Mouse (Mus musculus) limb, embryonic 14.5 days (tissue): ENCODE data around the gene Fam117b. TPM values are rescaled to one million over a fixed set of nuclear protein-coding genes. Genes with fewer than 3 reads are reported as not detected.

Experiments used
- ATAC-seq: fragments of 200-750 bp; cut with Nextera tagmentation; 2 replicates; pipeline ENCODE4 v1.8.0; 2017; ENCODE audit warnings: low read depth, moderate number of reproducible peaks, moderate TSS enrichment; ENCODE audit not compliant: low FRiP score
- DNase-seq: peaks from one replicate; pipeline ENCODE4 v3.0.0-alpha.2; 2015; ENCODE audit warnings: low spot score
- H3K27ac ChIP-seq: fragments of 300-500 bp; sonication (generic); replicated peaks from 2 replicates; pipeline ENCODE4 v1.5.1; 2014; ENCODE audit warnings: low read depth, mild to moderate bottlenecking, low read length, moderate library complexity, mixed read lengths
- H3K27me3 ChIP-seq: fragments of 300-500 bp; sonication (generic); 2 replicates; pipeline ENCODE4 v1.6.1; 2014; ENCODE audit warnings: low read length, mixed read lengths; ENCODE audit not compliant: control insufficient read depth, insufficient read depth
- H3K36me3 ChIP-seq: fragments of 300-500 bp; sonication (generic); 2 replicates; pipeline ENCODE4 v1.6.1; 2014; ENCODE audit warnings: mild to moderate bottlenecking, low read length, moderate library complexity, mixed read lengths; ENCODE audit not compliant: control insufficient read depth, insufficient read depth
- H3K4me1 ChIP-seq: fragments of 300-500 bp; sonication (generic); 2 replicates; pipeline ENCODE4 v1.6.1; 2014; ENCODE audit warnings: antibody characterized with exemption, low read length, mixed read lengths; ENCODE audit not compliant: control insufficient read depth, insufficient read depth
- H3K4me2 ChIP-seq: fragments of 300-500 bp; sonication (generic); replicated peaks from 2 replicates; pipeline ENCODE4 v1.6.1; 2014; ENCODE audit warnings: low read depth, mild to moderate bottlenecking, low read length, moderate library complexity; ENCODE audit not compliant: severe bottlenecking
- H3K4me3 ChIP-seq: fragments of 300-500 bp; sonication (generic); replicated peaks from 2 replicates; pipeline ENCODE4 v1.5.1; 2014; ENCODE audit warnings: low read length
- H3K9ac ChIP-seq: fragments of 300-500 bp; sonication (generic); 2 replicates; pipeline ENCODE4 v1.6.1; 2014; ENCODE audit warnings: mild to moderate bottlenecking, low read depth, low read length, moderate library complexity; ENCODE audit not compliant: severe bottlenecking
- H3K9me3 ChIP-seq: fragments of 300-500 bp; sonication (generic); 2 replicates; pipeline ENCODE4 v1.6.1; 2016; ENCODE audit warnings: low read length; ENCODE audit not compliant: control insufficient read depth
- POLR2A ChIP-seq: fragments of 200-500 bp; IDR thresholded peaks from 2 replicates; pipeline ENCODE4 v1.8.0; 2012; ENCODE audit warnings: inconsistent platforms, mild to moderate bottlenecking, moderate library complexity, borderline replicate concordance; ENCODE audit not compliant: insufficient read depth, insufficient read length; ENCODE audit errors: extremely low read depth
- WGBS: fragments of 180-500 bp; shearing (Covaris S2); extraction: QIAGEN DNeasy Blood & Tissue Kit; methylation state at CpG from one replicate; pipeline ENCODE4 v1.1.7; 2014; 5-methylcytosine and 5-hydroxymethylcytosine counted together
- polyA plus RNA-seq, 2 experiments: library from polyadenylated mRNA; depleted of rRNA in 1 of 2; stranded (reverse) in 1 of 2; unstranded in 1 of 2; fragments of >200 nt; fragmentation: Nextera tagmentation in 1 of 2; extraction: Ambion mirVana in 1 of 2; gene quantifications; 2 replicates each; pipeline versions ENCODE4 v1.2.1 to v1.2.3; 2012 to 2014

Gene Fam117b
- polyA plus RNA-seq, 2 experiments, result 12.3 to 12.4 TPM

DNA sequence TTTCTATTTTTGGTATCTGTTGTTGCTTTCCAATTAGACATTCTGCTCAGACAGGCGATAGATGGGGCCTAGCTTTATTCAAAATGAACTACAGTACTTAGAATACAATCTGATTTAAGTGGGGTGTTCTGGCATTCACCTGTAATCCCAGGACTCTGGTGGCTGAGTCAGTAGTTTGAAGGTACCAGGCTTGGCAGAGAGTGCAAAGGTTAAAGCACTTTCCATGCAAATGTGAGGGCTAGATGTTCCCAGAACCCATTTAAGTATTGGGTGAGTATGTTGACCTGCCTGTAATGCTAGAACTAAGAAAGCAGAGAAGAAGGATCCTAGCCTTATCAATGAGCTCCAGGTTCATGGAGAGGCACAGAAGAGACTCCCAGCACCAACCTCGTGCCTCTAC, 6.9 kb upstream of the Fam117b start:
- no peak for TF ChIP-seq POLR2A
- Histone ChIP-seq H3K27ac (no peak overlapping the region), H3K9ac (no peak overlapping the region), H3K27me3 (no peaks in the 10 kb centered on the region), H3K4me3 (no peak overlapping the region), H3K9me3 (no peaks in the 10 kb centered on the region), H3K4me1 (no peaks in the 10 kb centered on the region), H3K36me3 (no peaks in the 10 kb centered on the region), H3K4me2 (no peak overlapping the region)
- WGBS, result 80% methylated on average over 2 of the region's 2 CpGs
- ATAC-seq (no peak), DNase-seq (no peak)

DNA sequence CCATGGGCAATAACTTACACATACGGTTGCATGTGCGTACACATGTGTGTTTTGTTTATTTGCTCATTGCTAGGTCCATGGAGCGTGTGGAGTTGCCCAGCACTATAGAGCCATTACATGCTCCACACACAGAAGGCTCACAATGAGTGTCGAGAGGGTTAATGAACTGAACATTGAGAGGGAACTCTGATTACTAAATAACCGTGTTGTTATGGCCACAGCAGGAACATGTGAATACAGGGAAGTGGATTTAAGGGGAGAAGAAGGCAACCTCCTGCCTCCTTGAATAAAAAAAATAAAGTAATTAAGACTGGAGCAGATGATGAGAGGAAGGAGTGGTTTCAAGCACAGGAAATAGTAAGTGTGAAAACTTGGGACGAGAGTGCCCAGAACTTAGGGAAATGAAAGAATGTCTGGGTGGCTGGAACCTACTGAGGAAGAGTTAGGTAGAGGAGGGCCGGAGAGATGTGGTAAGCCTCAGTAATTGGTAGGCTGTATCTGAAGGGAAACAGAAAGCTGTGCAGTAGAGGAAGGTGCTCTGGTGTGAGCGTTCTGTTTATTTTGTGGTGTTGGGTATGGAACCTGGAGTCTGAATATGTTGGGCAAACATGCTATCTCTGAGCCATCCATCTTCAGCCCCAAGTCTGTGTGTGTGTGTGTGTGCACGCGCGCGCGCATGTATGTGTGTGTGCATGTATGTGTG, 5.8 kb upstream of the Fam117b start:
- no peak for DNase-seq
- WGBS, result 85% methylated on average over 13 of the region's 13 CpGs

DNA sequence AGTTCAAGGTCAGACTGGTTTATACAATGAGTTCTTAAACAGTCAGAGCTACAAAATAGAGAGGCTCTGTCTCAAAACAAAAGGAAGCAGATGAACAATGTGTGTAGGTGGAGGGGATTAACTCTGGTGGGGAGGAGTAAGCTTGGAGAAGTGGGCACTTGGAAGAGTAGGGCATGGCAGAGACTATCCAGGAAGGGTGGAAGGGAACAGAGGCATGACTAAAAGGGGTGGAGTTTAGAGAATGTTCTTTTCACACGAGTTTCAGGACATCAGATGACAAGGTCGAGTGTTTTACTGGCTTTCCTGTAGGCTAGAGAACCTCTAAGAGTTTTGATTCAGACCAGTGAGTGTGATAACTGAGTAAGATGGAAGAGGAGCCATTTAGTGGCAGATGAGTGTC, 5.1 kb upstream of the Fam117b start:
- DNase-seq (no peak), ATAC-seq (no peak)
- no peak overlapping the region for H3K27ac ChIP-seq
- H3K36me3 ChIP-seq, result no peaks in the 10 kb centered on the region
- H3K4me1 ChIP-seq, result no peaks in the 10 kb centered on the region
- no peaks in the 10 kb centered on the region for H3K27me3 ChIP-seq
- no peaks in the 10 kb centered on the region for H3K9me3 ChIP-seq
- no peak overlapping the region for H3K4me3 ChIP-seq
- 40% methylated on average over 2 of the region's 2 CpGs for WGBS
- H3K9ac ChIP-seq, result no peak overlapping the region
- no peak overlapping the region for H3K4me2 ChIP-seq
- TF ChIP-seq POLR2A, result no peak

More for the DNA sequence above, 5.8 kb upstream of the Fam117b start:
- no peak for ATAC-seq
- Histone ChIP-seq H3K4me2 (no peak overlapping the region), H3K4me3 (no peak overlapping the region), H3K36me3 (no peaks in the 10 kb centered on the region), H3K27me3 (no peaks in the 10 kb centered on the region), H3K27ac (no peak overlapping the region), H3K9me3 (no peaks in the 10 kb centered on the region), H3K4me1 (no peaks in the 10 kb centered on the region), H3K9ac (no peak overlapping the region)
- no peak for TF ChIP-seq POLR2A

DNA sequence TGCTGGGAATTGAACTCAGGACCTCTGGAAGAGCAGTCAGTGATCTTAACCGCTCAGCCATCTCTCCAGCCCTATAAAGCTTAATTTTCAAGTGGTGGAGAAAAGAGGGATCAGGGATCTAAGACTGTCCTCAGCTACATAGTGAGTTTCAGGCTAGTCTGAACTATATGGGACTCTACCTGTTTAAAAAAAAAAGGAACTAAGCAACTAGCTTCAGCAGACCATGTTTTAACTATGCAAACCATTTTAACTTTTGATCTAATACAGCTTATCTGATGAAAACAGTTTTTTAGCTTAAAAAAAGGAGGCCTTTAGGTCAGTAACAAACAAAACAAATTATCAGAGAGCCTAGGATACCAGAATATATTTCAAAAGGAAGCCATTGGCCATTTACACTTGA, 1.9 kb upstream of the Fam117b start:
- H3K27me3 ChIP-seq, result no peaks in the 10 kb centered on the region
- H3K9me3 ChIP-seq, result no peaks in the 10 kb centered on the region
- ATAC-seq (no peak), DNase-seq (no peak)
- peaks cover 19% of the 10 kb centered on the region for H3K4me1 ChIP-seq
- 77% methylated on average over 1 of the region's 1 CpGs for WGBS
- no peak overlapping the region for H3K9ac ChIP-seq
- H3K4me2 ChIP-seq, result no peak overlapping the region
- no peak overlapping the region for H3K4me3 ChIP-seq
- no peaks in the 10 kb centered on the region for H3K36me3 ChIP-seq
- no peak overlapping the region for H3K27ac ChIP-seq
- TF ChIP-seq POLR2A, result no peak

DNA sequence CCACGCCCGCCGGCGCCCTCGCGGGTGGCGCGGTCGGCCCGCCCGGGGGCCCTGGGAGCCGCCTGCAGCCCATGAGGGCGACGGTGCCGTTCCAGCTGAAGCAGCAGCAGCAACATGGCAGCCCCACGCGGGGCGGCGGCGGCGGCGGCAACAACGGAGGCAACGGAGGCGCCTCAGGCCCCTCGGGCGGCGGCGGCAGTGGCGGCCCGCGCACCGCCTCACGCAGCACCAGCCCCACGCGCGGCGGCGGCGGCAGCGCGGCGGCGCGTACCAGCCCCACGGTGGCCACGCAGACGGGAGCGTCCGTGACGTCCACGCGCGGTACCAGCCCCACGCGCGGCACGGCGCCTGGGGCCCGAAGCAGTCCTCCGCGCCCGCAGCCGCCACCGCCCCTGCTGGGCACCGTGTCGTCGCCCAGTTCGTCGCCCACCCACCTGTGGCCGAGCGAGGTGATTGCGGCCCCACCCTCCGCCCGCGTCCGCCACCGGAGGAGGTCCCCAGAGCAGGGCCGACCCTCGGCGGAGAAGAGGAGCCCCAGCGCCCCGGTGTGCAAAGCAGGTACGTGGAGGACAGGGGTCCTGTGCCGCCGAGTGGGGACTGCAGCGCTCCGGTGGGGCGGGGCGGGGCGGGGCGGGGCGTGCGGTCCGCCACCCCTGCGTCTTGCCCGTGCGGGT, 526 bp downstream of the Fam117b start:
- peak; percentile 32 for ATAC-seq
- Histone ChIP-seq H3K9ac (peak overlapping the region; percentile 84), H3K4me2 (peak overlapping the region; percentile 66), H3K4me3 (peak overlapping the region; percentile 81), H3K9me3 (no peaks in the 10 kb centered on the region), H3K4me1 (peaks cover 19% of the 10 kb centered on the region), H3K27me3 (no peaks in the 10 kb centered on the region), H3K27ac (peak overlapping the region; percentile 81), H3K36me3 (no peaks in the 10 kb centered on the region)
- no peak for TF ChIP-seq POLR2A
- no peak for DNase-seq
- 9% methylated on average over 32 of the region's 98 CpGs for WGBS
